ENCODE assay signal across 12 mouse cellular contexts in the genomic region with DNA sequence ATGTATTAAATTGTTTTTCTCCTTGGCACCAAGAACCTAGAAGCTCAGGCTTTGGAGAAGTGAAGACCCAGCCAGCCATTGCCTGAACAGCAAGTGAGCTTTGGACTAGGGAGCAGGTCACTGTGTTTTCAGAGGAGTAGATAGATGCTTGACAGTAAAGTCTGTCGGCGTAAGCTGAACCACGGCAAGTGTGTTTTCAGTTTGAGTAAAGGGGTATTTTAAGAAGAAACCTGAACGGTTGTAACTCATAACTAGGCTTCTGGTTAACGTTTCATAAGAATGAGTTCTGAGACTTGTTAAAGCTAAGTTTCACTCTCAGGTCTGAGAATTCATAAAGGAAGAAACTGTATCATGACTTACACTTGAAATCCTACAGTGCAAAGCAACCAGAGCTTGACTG. TPM values are rescaled to one million over a fixed set of nuclear protein-coding genes. Genes with fewer than 3 reads are reported as not detected.
DNase-seq lines count a peak whose midpoint lies in the region; ATAC-seq and TF ChIP-seq lines count a peak whose summit lies in the region.
"Had no signal": no experiment of that assay in that cellular context is flagged by ENCODE, and none has a peak within 500 bp of the region (broad histone marks: within the 10 kb centered on the region; RNA-seq: fewer than 3 reads in every experiment).

No protein-coding gene starts in this region.

- no peak for TF ChIP-seq POLR2A in myocyte (IDR thresholded peaks at IDR 0.05; ENCODE audit: insufficient read length, low read depth)

- DNase-seq in heart, postnatal 4 days: no peak
- DNase-seq in lung, postnatal 0 days (ENCODE audit: low spot score): no peak
- no peak for DNase-seq in right cerebral cortex, postnatal 4 days
- DNase-seq: adrenal gland, adult 2 months; cerebellum, adult 9-11 months; lung, postnatal 14 days; thymus, postnatal 36 days had no signal

- no peaks in the 10 kb centered on the region for H3K36me3 ChIP-seq in heart, embryonic 13.5 days
- no peaks in the 10 kb centered on the region for H3K36me3 ChIP-seq in lung, embryonic 15.5 days
- H3K36me3 ChIP-seq in lung, postnatal 0 days (ENCODE audit: insufficient read depth, low read length): no peaks in the 10 kb centered on the region
- no peaks in the 10 kb centered on the region for H3K36me3 ChIP-seq in hindbrain, embryonic 15.5 days
- H3K36me3 ChIP-seq in myocyte (ENCODE audit: control insufficient read depth, insufficient read depth): no peaks in the 10 kb centered on the region

- no peak overlapping the region for H3ac ChIP-seq in myocyte (ENCODE audit: control insufficient read depth, insufficient read length)

- peak overlapping the region; percentile 97 for H3K4me2 ChIP-seq in heart, embryonic 13.5 days
- peak overlapping the region; percentile 17; the same call in 1 of the 2 replicates for H3K4me2 ChIP-seq in lung, embryonic 15.5 days
- H3K4me2 ChIP-seq in lung, postnatal 0 days (replicated peaks; ENCODE audit: low read depth, low read length): no peak overlapping the region
- H3K4me2 ChIP-seq in hindbrain, embryonic 15.5 days: peak overlapping the region; percentile 76; the same call in 1 of the 2 replicates
- H3K4me2 ChIP-seq in myocyte (ENCODE audit: low read depth): peak overlapping the region; percentile 88

- peaks cover 67% of the 10 kb centered on the region for H3K79me2 ChIP-seq in myocyte (ENCODE audit: control insufficient read depth, insufficient read depth)

- no peak for TF ChIP-seq EP300 in lung, postnatal 0 days (IDR thresholded peaks at IDR 0.05)

- no peak for ATAC-seq in heart, embryonic 13.5 days (ENCODE audit: extremely low read depth, insufficient number of reproducible peaks, low FRiP score, low TSS enrichment)
- no peak for ATAC-seq in lung, embryonic 15.5 days (ENCODE audit: borderline replicate concordance, extremely low read depth, low FRiP score, low TSS enrichment)
- ATAC-seq in lung, postnatal 0 days: no peak
- no peak for ATAC-seq in hindbrain, embryonic 15.5 days (ENCODE audit: low FRiP score, low read depth)
- no peak for ATAC-seq in cerebellum, adult (ENCODE audit: insufficient number of reproducible peaks, low FRiP score, low TSS enrichment)

- WGBS in heart, embryonic 13.5 days: 63% methylated on average over 5 of the region's 5 CpGs
- WGBS in lung, embryonic 15.5 days: 81% methylated on average over 5 of the region's 5 CpGs
- 78% methylated on average over 5 of the region's 5 CpGs for WGBS in lung, postnatal 0 days
- 86% methylated on average over 5 of the region's 5 CpGs for WGBS in hindbrain, embryonic 15.5 days

- H3K9me3 ChIP-seq in heart, embryonic 13.5 days: no peaks in the 10 kb centered on the region
- H3K9me3 ChIP-seq in lung, embryonic 15.5 days: no peaks in the 10 kb centered on the region
- H3K9me3 ChIP-seq in lung, postnatal 0 days (ENCODE audit: low read length): no peaks in the 10 kb centered on the region
- H3K9me3 ChIP-seq in hindbrain, embryonic 15.5 days: no peaks in the 10 kb centered on the region

- peak overlapping the region; percentile 97 for H3K4me3 ChIP-seq in heart, embryonic 13.5 days
- no peak overlapping the region for H3K4me3 ChIP-seq in lung, embryonic 15.5 days
- H3K4me3 ChIP-seq in lung, postnatal 0 days (ENCODE audit: low read depth, low read length): no peak overlapping the region
- H3K4me3 ChIP-seq in hindbrain, embryonic 15.5 days: no peak overlapping the region
- H3K4me3 ChIP-seq in myocyte: peak overlapping the region; percentile 84

- peak overlapping the region; percentile 94 for H3K9ac ChIP-seq in heart, embryonic 13.5 days
- no peak overlapping the region for H3K9ac ChIP-seq in lung, embryonic 15.5 days
- no peak overlapping the region for H3K9ac ChIP-seq in lung, postnatal 0 days (replicated peaks; ENCODE audit: low read depth)
- H3K9ac ChIP-seq in hindbrain, embryonic 15.5 days: no peak overlapping the region

- no peak overlapping the region for H3K27ac ChIP-seq in heart, embryonic 13.5 days (replicated peaks)
- no peak overlapping the region for H3K27ac ChIP-seq in lung, embryonic 15.5 days
- no peak overlapping the region for H3K27ac ChIP-seq in lung, postnatal 0 days (ENCODE audit: low read length)
- no peak overlapping the region for H3K27ac ChIP-seq in hindbrain, embryonic 15.5 days (replicated peaks)

- peaks cover 2% of the 10 kb centered on the region for H3K27me3 ChIP-seq in heart, embryonic 13.5 days (replicated peaks)
- peaks cover under 1% of the 10 kb centered on the region; the same call in 1 of the 2 replicates for H3K27me3 ChIP-seq in lung, embryonic 15.5 days
- H3K27me3 ChIP-seq in lung, postnatal 0 days (replicated peaks; ENCODE audit: insufficient read depth, low read length): no peaks in the 10 kb centered on the region
- H3K27me3 ChIP-seq in hindbrain, embryonic 15.5 days: peaks cover 32% of the 10 kb centered on the region
- no peaks in the 10 kb centered on the region for H3K27me3 ChIP-seq in myocyte (ENCODE audit: control insufficient read depth, insufficient read depth, insufficient read length)

- H3K4me1 ChIP-seq in heart, embryonic 13.5 days: peaks cover 40% of the 10 kb centered on the region
- H3K4me1 ChIP-seq in lung, embryonic 15.5 days: peaks cover 25% of the 10 kb centered on the region
- H3K4me1 ChIP-seq in lung, postnatal 0 days (ENCODE audit: insufficient read depth, low read depth, low read length): peaks cover 7% of the 10 kb centered on the region; the same call in 1 of the 2 replicates
- peaks cover 33% of the 10 kb centered on the region for H3K4me1 ChIP-seq in hindbrain, embryonic 15.5 days (replicated peaks)

- no peak for TF ChIP-seq CTCF in lung, postnatal 0 days (IDR thresholded peaks at IDR 0.05)

TF ChIP-seq in myocyte, 11 proteins besides CTCF, POLR2A, EP300 and RAD21:
- no peak for TF ChIP-seq MAX (IDR thresholded peaks at IDR 0.05; ENCODE audit: low read depth)
- TF ChIP-seq USF1 (IDR thresholded peaks at IDR 0.05; ENCODE audit: low read depth): no peak
- no peak for TF ChIP-seq POLR2AphosphoS2 (IDR thresholded peaks at IDR 0.05; ENCODE audit: insufficient read length, low read depth)
- TF ChIP-seq TCF3 (IDR thresholded peaks at IDR 0.05; ENCODE audit: insufficient read length, low read depth): no peak
- TF ChIP-seq MYOG (IDR thresholded peaks at IDR 0.05; ENCODE audit: control insufficient read depth in 1 of 3, insufficient read depth in 1 of 3, insufficient read length in 2 of 3, low read depth in 2 of 3): no peak
- TF ChIP-seq CEBPB (IDR thresholded peaks at IDR 0.05; ENCODE audit: insufficient read depth, poor library complexity, severe bottlenecking): no peak
- no peak for TF ChIP-seq SRF (IDR thresholded peaks at IDR 0.05; ENCODE audit: control insufficient read depth, insufficient read length, low read depth)
- TF ChIP-seq TCF12 (IDR thresholded peaks at IDR 0.05; ENCODE audit: insufficient read depth, poor library complexity, severe bottlenecking): no peak
- TF ChIP-seq E2F4 (IDR thresholded peaks at IDR 0.05; ENCODE audit: insufficient read depth): no peak
- TF ChIP-seq MYOD1 (IDR thresholded peaks at IDR 0.05; ENCODE audit: control insufficient read depth in 1 of 3, insufficient read length in 2 of 3, low read depth in 2 of 3): no peak
- TF ChIP-seq REST (IDR thresholded peaks at IDR 0.05; ENCODE audit: insufficient read depth, insufficient read length): no peak

RNA-seq across cellular contexts. Expression of a gene that starts 3.2 kb away (rescaled TPM):
- 5.4 and 6.1 TPM in 2 replicates for polyA plus RNA-seq in heart, embryonic 13.5 days (2015; fragmentation: Nextera tagmentation; extraction: Ambion mirVana)
- total RNA-seq in heart, postnatal 4 days (2021): 10 to 100 TPM; 13.2 to 13.5 TPM
- 5.6 and 6.0 TPM in 2 replicates for polyA plus RNA-seq in lung, embryonic 15.5 days (2015; fragmentation: Nextera tagmentation; extraction: Ambion mirVana)
- polyA plus RNA-seq in lung, postnatal 0 days (2015; fragmentation: Nextera tagmentation; extraction: Ambion mirVana): 6.8 and 7.6 TPM in 2 replicates
- 3.1 and 3.4 TPM in 2 replicates for polyA plus RNA-seq in hindbrain, embryonic 15.5 days (2015; fragmentation: Nextera tagmentation; extraction: Ambion mirVana)
- 7.2 TPM for polyA plus RNA-seq in myocyte (2012; fragmentation: generic; extraction: Trizol)

Comparison
In these comparisons a context has a peak if more than half of its experiments do, and no peak if none do; other contexts are left out.
1. H3K4me3 ChIP-seq: peak in heart, embryonic 13.5 days (single experiment) and myocyte (single experiment); none in lung, embryonic 15.5 days (single experiment), lung, postnatal 0 days (single experiment) and hindbrain, embryonic 15.5 days (single experiment).